Mouse (Mus musculus) A20 (cell line): Measurements from ENCODE around the gene Clta.
"Not testable (repeated sequence)": the region's sequence is repeated elsewhere in the genome, so short reads cannot be mapped to it uniquely, and the experiment has no call there.

Experiments
- DNase-seq: peaks from one replicate; pipeline ENCODE4 v3.0.0-alpha.2; 2011; ENCODE audit warnings: low read depth, low spot score

Gene Clta

GRCm38 (mm10) chr4:44024241-44024640, 20.0 kb downstream of the Clta start:
- DNase-seq, result no peak

- DNase-seq, result no peak
Measured at GRCm38 (mm10) chr4:44025570-44025969, 21.3 kb downstream of the Clta start.

GRCm38 (mm10) chr4:44028303-44029135, 24.3 kb downstream of the Clta start:
- no peak for DNase-seq

GRCm38 (mm10) chr4:44029661-44030066, 25.4 kb downstream of the Clta start:
- DNase-seq, result no peak

- DNase-seq, result no peak
Measured at GRCm38 (mm10) chr4:44031521-44031920, 27.3 kb downstream of the Clta start.

GRCm38 (mm10) chr4:44036455-44036854, 32.2 kb downstream of the Clta start:
- DNase-seq, result no peak

GRCm38 (mm10) chr4:44040802-44041201, 36.5 kb downstream of the Clta start:
- no peak for DNase-seq

- no peak for DNase-seq
Measured at GRCm38 (mm10) chr4:44042429-44042828, 38.2 kb downstream of the Clta start.

GRCm38 (mm10) chr4:44043182-44043581, 38.9 kb downstream of the Clta start:
- not testable (repeated sequence) for DNase-seq

- DNase-seq, result no peak
Measured at GRCm38 (mm10) chr4:44044685-44045356, 40.6 kb downstream of the Clta start.

GRCm38 (mm10) chr4:44046066-44046465, 41.8 kb downstream of the Clta start:
- DNase-seq, result no peak

- no peak for DNase-seq
Measured at GRCm38 (mm10) chr4:44049812-44050211, 45.6 kb downstream of the Clta start.

- DNase-seq, result no peak
Measured at GRCm38 (mm10) chr4:44059674-44060073, 55.4 kb downstream of the Clta start.

GRCm38 (mm10) chr4:44062062-44062461, 57.8 kb downstream of the Clta start:
- peak; percentile 23 for DNase-seq

- DNase-seq, result no peak
Measured at GRCm38 (mm10) chr4:44062816-44063215, 58.6 kb downstream of the Clta start.

GRCm38 (mm10) chr4:44065355-44066025, 61.2 kb downstream of the Clta start:
- DNase-seq, result peak; percentile 95

GRCm38 (mm10) chr4:44066891-44067290, 62.6 kb downstream of the Clta start:
- no peak for DNase-seq

- DNase-seq, result peak; percentile 45
Measured at GRCm38 (mm10) chr4:44068736-44069135, 64.5 kb downstream of the Clta start.

GRCm38 (mm10) chr4:44069411-44069810, 65.2 kb downstream of the Clta start:
- DNase-seq, result no peak

GRCm38 (mm10) chr4:44070641-44071040, 66.4 kb downstream of the Clta start:
- no peak for DNase-seq

- DNase-seq, result no peak
Measured at GRCm38 (mm10) chr4:44071741-44072145, 67.5 kb downstream of the Clta start.

GRCm38 (mm10) chr4:44072146-44072872, 68.1 kb downstream of the Clta start:
- peak; percentile 93 for DNase-seq
